Mouse (Mus musculus) skeletal muscle tissue, adult 2 months (tissue): ENCODE measurements around the gene Sec22b.
A peak's percentile ranks its signal among the peaks of the same experiment; 100 is the strongest.

ENCODE experiments used
- DNase-seq: peaks from one replicate; pipeline ENCODE4 v3.0.0-alpha.2; 2012; ENCODE audit warnings: low read depth, low spot score

The Sec22b gene

DNA sequence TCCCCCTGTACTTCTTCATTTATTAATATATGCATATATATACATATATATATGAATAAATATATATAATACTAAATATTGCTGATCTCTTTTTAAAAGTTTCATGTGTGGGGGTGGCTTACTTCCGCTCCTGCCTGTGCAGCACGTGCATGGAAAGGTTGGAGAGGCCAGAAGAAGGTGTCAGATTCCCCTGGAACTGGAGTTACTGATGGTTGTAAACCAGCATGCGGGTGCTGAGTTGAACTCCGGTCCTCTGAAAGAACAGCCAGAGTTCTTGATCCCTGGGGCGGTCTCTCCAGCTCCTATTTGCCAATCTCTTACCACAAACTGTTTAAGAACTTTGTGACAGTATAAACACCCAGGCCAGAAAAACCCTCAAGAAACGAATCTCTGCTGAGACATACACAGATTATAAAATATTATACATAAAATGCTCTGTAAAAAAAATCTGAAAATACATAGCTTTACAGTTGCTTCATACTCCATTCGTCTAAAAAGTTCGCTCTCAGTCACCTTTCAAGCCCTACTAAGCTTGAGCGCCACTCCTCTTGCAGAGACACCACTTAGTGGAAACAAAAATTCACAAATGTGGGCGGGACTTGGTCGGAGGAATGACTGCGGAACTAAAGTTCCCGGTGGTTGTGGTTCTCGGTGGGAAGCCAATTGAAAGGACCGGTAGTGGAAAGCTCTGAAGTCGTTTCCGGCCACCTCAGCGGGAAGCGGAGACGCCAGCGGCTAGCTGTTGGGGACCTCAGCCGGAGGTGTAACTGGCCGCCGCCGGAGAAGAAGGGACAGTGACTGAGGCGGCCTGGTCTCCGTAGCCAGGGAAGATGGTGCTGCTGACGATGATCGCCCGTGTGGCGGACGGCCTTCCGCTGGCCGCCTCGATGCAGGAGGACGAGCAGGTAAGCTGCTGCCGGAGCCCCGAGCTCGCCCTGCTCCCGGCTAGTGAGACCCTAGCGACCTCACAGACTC, at the start of gene Sec22b:
Sec22b (plus strand) TSS at position 675 of the 975 bp plus-strand sequence.
- peak; percentile 81 for DNase-seq

DNA sequence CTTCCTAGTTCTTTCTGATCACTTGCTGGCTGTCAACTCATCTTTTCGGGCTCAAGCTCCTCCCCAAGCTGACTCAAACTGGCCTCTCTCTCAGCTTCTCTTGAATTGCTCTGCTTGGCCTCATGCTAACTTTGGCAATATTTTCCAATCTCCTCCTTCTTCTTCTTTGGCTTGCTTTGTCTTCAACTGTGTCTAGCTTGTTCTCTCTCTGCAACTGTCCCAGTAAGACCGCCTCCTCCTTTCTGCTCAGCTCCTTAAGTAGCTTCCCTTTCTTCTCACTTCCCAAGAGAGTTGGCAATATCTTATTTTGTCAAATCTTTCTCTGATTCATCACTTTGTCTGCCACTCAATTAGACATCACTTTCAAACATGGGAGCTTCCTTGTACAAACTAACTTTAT, 49.2 kb upstream of the Sec22b start:
- DNase-seq: no peak

DNA sequence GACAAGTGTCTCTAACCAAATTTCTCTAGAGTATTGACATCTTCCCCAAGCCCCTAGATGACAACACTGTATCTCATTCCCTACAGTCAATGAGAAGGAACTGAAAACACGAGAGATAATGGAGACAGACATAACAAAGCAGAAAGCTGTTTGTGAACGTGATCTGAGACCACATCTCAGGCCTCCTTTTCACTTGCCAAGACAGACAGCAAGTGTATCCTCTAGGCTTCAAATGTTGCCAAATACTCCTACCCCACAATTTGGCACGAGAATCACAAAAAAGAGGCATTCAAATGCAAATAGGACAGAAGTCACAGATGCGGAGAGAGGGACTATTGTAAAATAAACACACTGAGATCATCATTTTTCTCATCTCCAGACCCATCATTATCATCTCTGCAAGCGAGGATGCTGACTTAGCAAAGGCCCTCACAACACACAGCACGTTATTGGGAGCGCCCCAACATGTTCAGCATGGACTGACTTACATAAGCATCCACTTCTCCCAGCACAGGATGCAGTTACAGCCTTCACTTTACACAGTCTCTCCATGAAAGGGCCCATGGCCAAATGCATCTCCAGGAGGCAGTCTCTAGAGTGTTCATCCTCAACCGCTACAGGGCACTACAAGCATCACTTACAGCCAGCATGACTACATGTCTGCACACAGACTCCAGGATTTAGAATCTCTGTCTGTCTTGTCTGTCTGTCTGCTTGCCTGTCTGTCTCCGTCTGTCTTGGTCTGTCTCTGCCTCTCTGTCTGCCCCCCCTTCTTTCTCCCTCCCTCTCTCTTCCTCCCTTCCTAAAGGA, 46.2 kb upstream of the Sec22b start:
- no peak for DNase-seq

DNA sequence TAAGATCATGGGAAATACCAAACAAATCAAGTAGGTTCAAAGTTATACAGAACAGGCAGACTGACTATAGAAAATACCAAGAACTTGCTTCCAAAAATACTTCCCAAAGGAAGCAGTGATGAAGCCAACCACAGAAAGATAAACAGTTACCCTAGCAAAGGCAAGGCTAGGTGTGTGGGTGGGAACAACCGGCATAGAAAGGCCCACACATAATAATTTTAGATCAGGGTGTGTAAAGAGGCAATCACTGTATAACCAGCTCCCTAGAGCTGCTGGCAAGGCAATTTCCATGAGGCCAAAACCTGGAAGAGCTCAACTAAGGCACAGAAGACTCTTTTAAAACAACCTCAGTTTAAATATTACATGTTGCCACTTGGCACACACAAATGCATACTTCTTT, 41.6 kb upstream of the Sec22b start:
- no peak for DNase-seq

DNA sequence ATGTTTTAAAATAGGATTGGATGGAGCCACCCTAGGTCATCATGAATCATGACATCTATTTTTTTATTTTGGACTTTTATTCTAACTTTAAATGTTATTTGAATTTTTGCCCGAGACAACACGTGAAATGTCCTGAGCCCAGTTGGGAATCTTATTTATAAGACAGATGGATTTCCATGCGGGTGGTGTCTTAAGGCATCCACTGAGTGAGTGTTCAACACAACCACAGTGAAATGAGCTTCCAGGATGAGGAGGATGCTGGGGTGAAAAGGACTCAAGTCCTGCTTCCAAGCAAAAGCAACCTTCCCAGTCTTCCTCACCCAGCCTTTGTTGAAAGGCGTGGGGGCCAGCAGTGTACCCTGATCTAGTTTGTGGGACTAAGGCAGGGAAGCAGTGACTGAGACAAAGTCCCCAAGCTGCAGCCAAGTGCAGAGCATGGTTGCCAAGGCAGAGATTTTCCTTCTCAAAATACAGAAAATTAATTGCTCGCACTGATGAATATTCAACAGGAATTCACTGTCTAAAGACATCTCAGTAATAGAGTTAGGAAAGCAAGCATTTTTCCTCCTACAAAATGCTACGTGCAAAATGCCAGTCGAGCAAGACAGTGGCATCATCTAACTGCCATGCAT, 40.1 kb upstream of the Sec22b start:
- no peak for DNase-seq

DNA sequence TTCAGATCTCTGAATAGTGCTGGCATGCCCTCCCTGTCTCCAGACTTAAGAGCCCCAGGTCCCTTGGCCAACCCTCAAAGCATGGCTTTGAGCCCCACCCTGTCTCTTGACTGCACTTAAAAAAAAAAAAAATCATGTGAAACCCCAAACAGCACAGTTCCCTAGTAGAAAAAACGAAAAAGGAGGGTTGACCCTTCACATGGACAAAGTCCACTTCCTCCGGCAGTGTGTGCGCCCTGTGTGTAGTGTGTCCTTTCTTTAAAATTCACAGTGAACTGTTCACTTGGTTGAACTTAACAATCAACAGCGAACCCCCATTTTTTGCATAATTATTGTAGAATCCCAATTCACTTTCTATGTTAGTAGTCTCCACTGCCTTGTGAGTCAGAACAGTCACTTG, 34.3 kb upstream of the Sec22b start:
- no peak for DNase-seq

DNA sequence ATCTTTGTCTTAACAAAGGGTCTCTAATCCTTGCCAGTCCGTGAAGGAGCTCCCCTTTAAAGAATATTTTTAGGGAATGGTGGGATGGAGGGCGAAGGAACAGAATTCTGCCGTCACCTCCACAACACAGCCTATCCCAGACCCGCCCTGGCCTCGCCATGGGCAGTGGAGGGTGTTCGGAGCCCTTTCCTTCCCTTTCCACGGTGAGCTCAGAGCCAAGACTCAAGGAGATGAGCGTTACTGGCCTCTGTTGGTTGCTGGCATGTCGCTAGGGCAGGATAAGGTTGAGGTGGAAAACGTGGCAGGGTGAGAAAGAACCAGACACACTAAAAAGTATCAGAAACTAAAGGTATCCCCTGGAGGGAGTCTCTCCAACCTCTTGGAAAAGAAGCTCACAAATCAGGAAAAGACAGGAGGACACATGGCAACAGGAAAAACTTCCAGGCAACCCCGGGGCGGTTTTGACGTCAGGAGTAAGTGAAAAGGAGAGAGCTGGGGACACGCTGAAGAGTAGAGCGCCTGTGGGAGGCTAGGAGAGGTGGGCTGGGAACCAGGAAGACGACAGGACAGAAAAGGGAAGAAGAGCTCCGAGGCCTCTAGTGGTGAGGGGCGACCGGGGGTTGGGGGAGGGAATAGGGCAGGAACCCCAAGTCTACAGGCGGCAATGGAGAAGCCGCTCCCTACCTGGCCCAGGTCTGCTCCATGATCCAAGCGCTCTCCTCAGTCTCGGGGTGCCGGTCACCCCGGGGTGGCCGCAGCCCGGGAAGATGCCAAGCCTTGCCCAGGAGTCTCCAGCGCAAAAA, 33.6 kb upstream of the Sec22b start:
- DNase-seq: no peak

DNA sequence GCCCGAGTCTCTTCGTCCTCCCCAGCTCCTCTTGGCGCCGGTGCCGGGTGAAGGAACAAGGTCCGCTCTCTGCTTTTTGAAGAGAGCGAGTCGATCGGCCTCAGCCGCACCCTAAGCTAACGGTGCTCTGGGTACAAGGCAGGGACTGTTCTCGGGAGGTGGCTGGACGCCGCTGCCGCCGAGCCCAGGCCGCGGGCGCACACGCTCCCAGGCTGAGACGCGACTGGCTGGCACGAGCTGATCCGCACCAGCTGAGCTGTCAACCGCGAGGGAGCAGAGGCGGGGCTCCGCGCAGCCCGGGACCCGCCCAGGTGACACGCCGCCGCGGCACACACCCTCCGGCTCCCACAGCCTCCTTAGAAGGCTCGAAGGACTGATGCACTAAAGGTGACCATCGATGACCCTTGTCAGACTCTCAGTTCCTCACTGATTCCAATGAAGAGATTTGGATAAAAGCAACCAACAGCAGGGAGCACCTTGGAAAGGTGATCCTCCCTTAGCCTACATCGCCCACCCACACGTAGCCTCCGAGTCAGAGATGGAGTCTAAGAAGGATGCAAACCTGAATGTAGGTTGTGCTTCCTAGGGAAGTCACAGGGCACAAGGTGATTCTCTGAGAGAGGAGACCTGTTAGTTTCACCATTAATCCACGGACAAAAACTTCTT, 32.8 kb upstream of the Sec22b start:
- peak; percentile 85 for DNase-seq

DNA sequence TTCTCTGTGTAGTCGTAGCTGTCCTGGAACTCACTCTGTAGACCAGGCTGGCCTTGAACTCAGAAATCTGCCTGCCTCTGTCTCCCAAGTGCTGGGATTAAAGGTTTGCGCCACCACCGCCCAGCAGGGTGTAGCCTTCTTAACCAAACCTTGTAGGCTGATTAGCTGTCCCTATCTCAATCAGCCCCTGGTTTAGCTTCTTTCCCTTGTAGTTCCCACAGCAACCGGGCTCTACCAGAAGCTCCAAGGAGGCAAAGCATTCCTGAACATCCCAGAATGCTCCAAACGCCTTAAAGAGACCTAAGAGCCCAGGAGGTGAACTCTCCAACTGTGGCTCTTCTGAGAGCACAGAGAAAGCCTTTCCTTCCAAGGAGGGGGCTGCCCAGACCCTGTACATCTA, 32.3 kb upstream of the Sec22b start:
- DNase-seq: no peak

DNA sequence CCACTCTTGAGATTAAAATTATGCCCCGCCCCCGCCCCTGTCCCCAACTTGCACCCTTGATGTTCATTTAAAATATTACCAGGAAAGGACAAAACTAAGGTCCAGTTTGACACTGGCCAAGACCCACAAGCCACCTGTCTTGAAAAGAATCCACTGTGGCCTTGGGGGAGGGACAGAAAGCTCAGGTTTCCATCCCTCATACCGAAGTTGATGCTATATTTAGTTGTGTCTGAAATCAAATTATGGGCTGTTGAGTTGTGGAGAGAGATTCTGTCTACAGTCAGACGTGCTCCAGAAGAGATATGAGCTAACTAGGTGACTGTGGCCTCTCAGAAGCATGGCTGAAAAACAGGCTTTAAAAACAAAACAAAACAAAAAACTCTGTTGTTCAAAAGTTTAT, 31.3 kb upstream of the Sec22b start:
- DNase-seq: peak; percentile 81

DNA sequence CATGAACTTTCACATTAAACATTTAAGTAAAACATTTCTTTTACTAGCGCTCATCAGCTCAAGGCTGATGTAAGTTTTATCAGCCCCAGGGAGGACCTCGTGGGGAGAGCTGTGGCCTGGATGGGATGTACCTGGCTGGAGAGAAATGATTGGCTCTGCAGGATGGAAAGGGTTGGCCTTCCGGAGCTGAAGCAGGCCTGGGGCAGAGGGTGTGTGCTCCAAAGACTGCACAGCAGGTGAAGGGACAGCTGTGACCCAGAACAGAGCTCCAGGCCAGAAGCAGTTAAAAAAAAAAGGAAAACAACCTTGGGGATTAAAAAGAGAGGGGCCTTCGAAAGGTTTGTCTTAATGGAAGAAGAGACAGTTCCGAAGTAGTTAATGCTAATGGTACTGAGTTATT, 26.2 kb upstream of the Sec22b start:
- DNase-seq: no peak

DNA sequence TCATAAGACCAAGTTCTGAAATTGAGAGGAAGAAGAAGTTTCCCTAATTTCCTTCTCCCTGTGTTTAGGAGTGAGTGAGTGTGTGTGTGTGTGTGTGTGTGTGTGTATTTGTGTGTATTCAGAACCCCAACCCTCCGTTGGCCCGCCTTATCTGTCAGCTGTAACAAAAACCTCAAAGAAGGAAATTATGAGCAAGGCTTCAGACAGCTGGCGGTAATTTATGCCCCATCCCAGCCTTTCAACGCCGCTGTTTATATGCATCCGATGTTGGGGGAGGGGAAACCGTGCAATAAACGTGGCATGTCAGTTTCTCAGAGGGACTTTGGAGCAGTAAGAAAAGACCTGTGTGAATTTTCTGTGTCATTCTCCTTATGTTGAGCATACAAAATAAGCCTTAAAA, 24.7 kb upstream of the Sec22b start:
- DNase-seq: no peak

DNA sequence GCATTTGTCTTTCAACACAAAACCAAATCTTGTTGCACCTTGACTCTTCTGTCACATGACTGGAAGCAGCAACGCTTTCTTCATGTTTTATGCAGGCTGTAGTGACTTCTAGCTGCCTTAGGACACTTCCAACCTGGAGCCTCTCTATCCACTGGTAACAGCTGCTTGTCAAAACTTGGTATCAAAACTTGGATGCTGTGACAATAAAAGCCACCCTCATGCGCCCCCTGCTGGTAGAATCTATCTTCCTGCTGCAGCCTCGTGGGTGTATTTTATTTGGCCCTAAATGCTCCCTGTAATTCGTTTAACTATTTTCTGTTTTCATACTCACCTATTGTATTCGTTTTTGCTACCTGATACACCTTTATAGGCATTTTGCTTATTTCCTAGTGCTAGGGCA, 21.8 kb upstream of the Sec22b start:
- peak; percentile 68 for DNase-seq

DNA sequence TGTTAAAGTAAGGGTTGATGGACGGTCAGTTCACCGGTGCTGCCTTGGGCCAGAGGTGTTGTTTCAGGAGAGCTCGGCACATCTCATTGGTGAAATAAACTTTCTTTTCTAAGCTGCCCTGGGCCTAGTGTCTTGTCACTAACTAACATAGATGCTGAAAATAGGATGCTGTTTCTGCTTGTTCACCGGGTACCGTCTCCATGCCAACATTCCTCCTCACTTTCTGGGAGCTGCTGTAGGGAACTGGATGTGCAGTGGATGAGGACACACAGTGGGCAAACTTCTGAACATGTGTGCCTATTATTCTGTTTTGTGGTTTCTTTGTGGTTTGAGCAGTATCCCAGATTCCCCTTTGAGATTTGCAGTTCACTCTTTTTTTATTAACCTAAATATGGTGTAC, 19.4 kb upstream of the Sec22b start:
- DNase-seq: no peak

DNA sequence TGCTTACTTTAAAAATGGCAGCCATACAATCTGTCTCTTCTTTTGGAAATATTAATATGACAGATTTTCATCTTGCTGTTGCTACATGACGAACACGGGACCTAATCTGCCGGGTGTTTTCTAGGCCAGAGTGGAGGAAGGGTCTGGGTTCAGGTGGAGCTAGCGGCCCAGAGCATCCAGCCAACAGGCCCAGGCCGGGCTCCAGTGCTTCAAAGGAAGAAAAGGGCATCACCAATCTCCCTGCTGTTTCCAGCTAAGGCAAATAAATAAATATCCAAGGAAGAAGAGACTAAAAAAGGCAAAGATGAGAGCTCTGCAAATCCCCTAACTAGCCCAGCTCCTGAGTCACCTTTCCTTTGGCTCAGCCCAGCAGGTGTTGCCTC, 13.2 kb upstream of the Sec22b start:
- no peak for DNase-seq

DNA sequence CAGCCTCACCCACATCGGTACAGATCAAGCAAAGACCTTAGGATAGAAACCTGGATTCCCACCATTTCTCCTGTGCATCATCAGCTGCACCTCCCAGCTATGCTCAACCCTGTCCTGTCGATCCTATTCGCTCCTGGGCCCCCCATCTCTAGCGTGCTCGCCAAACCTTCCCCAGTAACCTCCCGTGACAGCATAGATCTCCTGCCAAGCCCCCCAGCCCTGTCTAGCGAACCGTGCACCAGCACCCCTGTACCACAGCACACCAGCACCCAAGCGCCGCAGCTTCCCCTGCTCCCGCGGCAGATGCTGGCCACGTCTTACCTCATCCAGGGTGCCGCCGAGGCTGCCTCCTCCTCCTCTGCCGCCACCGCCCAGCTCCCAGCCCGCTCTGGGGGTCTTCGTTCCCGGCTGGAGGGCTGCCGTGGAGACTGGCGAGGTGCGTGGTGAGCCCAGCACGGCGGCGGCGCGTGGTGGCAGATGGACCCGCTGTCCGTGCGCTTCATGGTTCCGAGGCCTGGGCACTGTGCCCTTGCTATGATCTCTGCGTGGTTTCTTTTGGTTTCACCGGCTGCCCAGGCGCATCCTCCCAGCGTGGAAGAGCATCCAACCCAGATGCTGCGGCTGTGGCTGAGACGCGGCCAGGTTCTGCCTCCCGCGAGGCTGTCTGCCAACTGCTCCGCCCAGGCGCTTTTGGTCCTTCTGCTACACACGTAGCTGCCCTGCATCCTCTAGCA, 12.7 kb upstream of the Sec22b start, which contains the start of gene Pde4dip:
Pde4dip (minus strand) TSS at position 540 of the 734 bp plus-strand sequence.
- DNase-seq: no peak

DNA sequence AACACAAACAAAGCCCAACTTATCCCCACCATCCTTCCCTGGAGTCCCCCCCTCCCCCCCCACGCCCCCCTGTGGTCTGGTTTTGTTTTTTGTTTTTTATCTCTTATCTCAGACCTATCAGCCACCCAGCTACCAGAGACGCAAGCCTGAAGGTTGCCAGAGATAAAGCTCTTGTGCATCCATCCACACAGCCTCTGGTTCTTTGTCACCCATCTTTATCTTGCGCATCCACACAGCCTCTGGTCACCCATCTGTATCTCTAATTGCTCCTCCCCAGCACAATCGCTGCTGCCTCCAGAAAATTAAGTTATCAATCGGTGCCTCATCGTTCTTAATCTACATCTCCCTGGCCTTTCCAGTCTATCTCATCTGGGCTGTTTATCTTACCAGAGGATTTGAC, 10.8 kb upstream of the Sec22b start:
- DNase-seq: no peak

DNA sequence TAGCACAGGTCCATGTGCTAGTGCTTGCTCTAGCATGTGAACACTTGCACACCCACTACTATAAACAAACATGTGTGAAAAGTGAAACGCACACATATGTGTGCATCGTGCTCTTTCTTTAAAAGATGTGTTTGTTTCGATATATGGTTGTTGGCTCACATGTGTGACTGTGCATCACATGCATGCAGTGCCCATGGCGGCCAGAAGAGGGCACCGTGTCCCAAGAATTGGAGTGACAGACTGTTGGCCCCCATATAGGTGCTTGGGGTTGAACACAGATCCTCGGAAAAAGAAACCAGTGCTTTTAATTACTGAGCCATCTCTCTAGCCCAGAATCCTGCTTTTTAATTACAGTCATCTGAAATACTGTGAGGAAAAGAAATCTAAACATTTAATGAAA, 6.3 kb upstream of the Sec22b start:
- no peak for DNase-seq

DNA sequence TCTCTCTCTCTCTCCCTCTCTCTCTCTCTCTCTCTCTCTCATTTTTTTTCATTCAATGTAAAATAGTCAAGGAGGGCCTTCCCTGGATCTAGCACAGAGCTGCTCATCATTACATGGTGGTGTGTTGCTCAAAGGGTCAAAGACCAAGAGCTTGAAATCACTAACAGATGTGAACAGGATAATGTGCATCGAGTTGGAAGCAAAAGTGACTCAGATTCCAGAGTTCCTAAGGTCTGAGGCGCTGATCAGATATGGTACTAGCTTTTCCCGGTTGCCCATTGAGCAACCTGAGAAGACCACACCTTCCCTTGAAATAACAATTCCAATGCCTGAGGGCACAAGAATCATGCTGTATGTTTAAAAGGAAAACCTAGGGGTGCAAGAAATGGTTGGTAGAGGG, 2.6 kb upstream of the Sec22b start:
- no peak for DNase-seq

DNA sequence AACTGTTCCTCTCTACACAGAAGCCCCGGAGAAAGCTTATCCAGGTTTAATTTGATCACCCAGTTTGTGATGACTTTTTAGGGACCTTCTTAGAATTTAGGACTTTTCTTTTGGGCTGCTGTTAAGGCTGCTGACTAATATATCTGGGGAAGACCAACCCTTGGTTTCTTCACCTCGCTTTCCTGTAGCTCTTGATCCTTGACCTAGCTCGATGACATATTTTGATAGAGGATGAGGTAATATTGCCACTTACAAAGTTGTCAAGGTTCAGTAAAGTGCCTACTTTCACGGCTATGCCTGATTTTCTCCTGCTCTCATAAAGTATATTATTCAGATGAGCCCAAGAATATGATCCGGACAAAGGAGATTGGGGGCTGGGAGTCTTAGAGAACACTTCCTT, 596 bp downstream of the Sec22b start:
- no peak for DNase-seq
